Mouse (Mus musculus) hindbrain, embryonic 16.5 days (tissue): ENCODE measurements at regions not wholly inside any gene's neighbourhood (a gene's known extent, or its start where the extent isn't known, plus 50 kb on each side); places are given as distances from the start of the nearest gene placed in this dataset.

Source experiments
- ATAC-seq: fragments of 200-750 bp; cut with Nextera tagmentation; 2 replicates; pipeline ENCODE4 v1.8.0; 2017; ENCODE audit warnings: moderate TSS enrichment, moderate library complexity
- H3K27ac ChIP-seq: fragments of 300-500 bp; sonication (generic); 2 replicates; pipeline ENCODE4 v1.5.1; 2014; ENCODE audit warnings: low read depth, mild to moderate bottlenecking, control low read depth, low read length, moderate library complexity
- H3K27me3 ChIP-seq: fragments of 300-500 bp; sonication (generic); replicated peaks from 2 replicates; pipeline ENCODE4 v1.6.1; 2014; ENCODE audit warnings: low read length; ENCODE audit not compliant: control insufficient read depth, insufficient read depth
- H3K36me3 ChIP-seq: fragments of 300-500 bp; sonication (generic); 2 replicates; pipeline ENCODE4 v1.6.1; 2014; ENCODE audit warnings: mild to moderate bottlenecking, low read length, moderate library complexity, mixed read lengths; ENCODE audit not compliant: control insufficient read depth, insufficient read depth
- H3K4me1 ChIP-seq: fragments of 300-500 bp; sonication (generic); 2 replicates; pipeline ENCODE4 v1.6.1; 2014; ENCODE audit warnings: low read depth, low read length; ENCODE audit not compliant: control insufficient read depth, insufficient read depth
- H3K4me2 ChIP-seq: fragments of 300-500 bp; sonication (generic); 2 replicates; pipeline ENCODE4 v1.6.1; 2014; ENCODE audit warnings: mild to moderate bottlenecking, low read length, control low read depth, moderate library complexity
- H3K4me3 ChIP-seq: fragments of 300-500 bp; sonication (generic); 2 replicates; pipeline ENCODE4 v1.5.1; 2014; ENCODE audit warnings: mild to moderate bottlenecking, low read length, control low read depth, moderate library complexity
- H3K9ac ChIP-seq: fragments of 300-500 bp; sonication (generic); 2 replicates; pipeline ENCODE4 v1.6.1; 2014; ENCODE audit warnings: low read depth, mild to moderate bottlenecking, control low read depth, low read length, moderate library complexity
- H3K9me3 ChIP-seq: fragments of 300-500 bp; sonication (generic); 2 replicates; pipeline ENCODE4 v1.6.1; 2014; ENCODE audit warnings: mild to moderate bottlenecking, low read length, moderate library complexity; ENCODE audit not compliant: control insufficient read depth
- WGBS: fragments of 180-500 bp; shearing (Covaris S2); extraction: QIAGEN DNeasy Blood & Tissue Kit; methylation state at CpG from one replicate; pipeline ENCODE4 v1.1.7; 2014; 5-methylcytosine and 5-hydroxymethylcytosine counted together

DNA sequence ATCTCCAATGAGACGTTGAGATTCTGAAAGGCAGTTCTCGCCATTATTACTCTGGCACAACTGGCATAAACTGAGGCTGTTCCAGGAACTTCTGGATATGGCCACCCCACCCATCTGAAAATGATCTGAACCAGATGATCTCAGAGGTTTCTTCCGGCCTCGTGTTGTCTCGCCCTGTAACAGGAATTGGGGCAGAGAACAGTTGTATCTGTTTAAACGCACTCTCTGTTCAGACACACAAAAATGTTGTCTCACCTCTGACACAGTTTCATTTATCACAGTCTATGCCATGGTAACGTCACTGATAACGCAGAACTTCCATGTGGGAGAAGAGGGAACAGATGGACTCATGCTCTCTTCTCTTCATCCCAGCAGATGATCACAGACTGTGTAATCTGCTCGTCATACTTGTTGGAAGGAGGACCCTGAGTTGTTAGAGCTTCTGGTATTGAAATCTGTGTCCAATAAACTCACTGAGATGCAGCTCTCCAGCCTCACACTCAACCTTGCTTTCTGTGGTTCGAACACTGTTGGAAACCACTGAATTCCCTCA is 63.9 kb upstream of the Sv2b start:
- ATAC-seq: no peak
- 62% methylated on average over 10 of the region's 10 CpGs for WGBS
- Histone ChIP-seq H3K27me3 (no peaks in the 10 kb centered on the region), H3K27ac (no peak overlapping the region), H3K9ac (no peak overlapping the region), H3K4me3 (no peak overlapping the region), H3K9me3 (no peaks in the 10 kb centered on the region), H3K4me1 (no peaks in the 10 kb centered on the region; the same call in 1 of the 2 replicates), H3K36me3 (no peaks in the 10 kb centered on the region), H3K4me2 (no peak overlapping the region)

DNA sequence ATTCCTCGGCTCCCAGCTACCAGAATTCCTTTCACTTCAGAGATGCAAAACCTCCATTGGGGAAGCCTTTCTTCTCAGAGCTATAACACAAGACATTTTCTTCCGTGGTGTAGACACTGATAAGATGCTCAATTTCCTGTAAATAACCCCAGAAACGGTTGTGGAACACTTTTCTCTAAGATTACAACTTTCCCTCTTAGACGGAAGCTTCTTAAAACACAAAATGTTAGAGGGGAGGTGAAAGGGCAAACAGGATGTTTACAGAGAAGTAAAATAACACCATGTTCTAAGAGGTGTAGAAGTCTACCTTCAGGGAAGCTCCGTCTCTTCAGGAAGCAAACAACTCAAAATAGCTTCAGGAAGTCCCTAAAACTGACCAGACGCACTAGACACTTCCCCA is 65.4 kb upstream of the Sv2b start:
- no peak overlapping the region for H3K27ac ChIP-seq
- no peaks in the 10 kb centered on the region for H3K27me3 ChIP-seq
- H3K4me2 ChIP-seq: no peak overlapping the region
- no peaks in the 10 kb centered on the region for H3K9me3 ChIP-seq
- H3K4me3 ChIP-seq: no peak overlapping the region
- H3K9ac ChIP-seq: no peak overlapping the region
- H3K36me3 ChIP-seq: no peaks in the 10 kb centered on the region
- no peak for ATAC-seq
- no peaks in the 10 kb centered on the region; the same call in 1 of the 2 replicates for H3K4me1 ChIP-seq
- WGBS: 83% methylated on average over 6 of the region's 6 CpGs

DNA sequence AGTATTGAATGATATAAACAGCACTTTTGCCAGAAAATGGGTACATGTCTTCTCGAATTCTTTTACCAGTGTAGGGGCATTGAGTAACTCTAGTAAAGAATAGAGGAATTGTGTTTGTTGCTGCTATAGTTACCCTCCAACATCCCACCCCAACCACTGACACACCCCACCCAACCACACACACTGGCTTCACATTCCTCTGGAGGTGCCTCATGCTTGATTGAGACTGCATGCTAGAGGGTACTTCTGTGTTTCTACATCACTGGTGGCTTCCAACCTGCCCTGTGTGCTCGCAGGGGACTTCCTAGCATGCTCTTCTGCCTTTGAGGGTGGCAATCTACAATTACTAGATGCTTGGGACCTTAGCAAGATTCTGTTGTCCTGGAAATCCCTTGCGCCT is 70.5 kb upstream of the Sv2b start:
- ATAC-seq: no peak
- no peak overlapping the region for H3K4me2 ChIP-seq
- no peak overlapping the region for H3K4me3 ChIP-seq
- no peak overlapping the region for H3K27ac ChIP-seq
- no peaks in the 10 kb centered on the region for H3K4me1 ChIP-seq
- H3K9ac ChIP-seq: no peak overlapping the region
- 89% methylated on average over 3 of the region's 3 CpGs for WGBS
- H3K27me3 ChIP-seq: no peaks in the 10 kb centered on the region
- H3K36me3 ChIP-seq: no peaks in the 10 kb centered on the region
- H3K9me3 ChIP-seq: no peaks in the 10 kb centered on the region

DNA sequence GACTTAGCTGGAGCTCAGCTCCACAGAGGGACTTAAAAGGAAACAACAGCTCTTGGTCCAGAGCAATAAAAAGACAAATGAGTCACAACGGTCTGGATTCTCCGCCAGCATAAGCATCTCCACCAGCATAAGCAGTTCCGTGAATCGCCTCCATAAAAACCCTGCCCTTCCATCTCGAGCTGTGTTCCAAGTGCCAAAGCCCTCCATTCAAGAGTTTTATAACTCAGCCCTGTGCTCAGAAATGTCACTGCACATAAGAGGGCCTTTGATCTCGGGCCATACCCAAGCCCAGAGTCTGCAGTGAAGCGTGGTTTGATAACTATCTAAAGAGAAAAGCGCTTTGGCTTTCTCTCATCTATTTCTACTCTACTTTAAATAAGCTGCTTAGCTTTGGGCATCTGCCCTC is 70.8 kb upstream of the Akap13 start:
- H3K9ac ChIP-seq: no peak overlapping the region
- H3K36me3 ChIP-seq: no peaks in the 10 kb centered on the region
- H3K9me3 ChIP-seq: no peaks in the 10 kb centered on the region
- 64% methylated on average over 8 of the region's 8 CpGs for WGBS
- H3K27me3 ChIP-seq: no peaks in the 10 kb centered on the region
- ATAC-seq: no peak
- H3K4me2 ChIP-seq: no peak overlapping the region
- no peak overlapping the region for H3K4me3 ChIP-seq
- no peak overlapping the region for H3K27ac ChIP-seq
- H3K4me1 ChIP-seq: no peaks in the 10 kb centered on the region

DNA sequence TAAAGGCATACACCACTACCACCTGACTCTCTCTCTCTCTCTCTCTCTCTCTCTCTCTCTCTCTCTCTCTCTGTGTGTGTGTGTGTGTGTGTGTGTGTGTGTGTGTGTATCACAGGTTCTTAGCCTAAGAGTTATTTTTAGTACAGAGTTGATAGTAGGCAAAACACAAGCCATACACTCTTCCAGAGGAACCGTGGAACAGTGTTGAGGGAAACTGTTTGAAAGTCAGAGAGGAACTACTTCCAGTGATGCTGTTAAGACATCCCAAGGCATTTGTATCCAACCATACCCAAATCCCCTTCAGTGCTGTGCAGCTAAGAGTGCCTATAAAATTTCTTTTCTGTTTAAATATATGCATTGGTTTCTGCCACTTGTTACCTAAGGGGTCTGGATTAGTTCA is 68.3 kb upstream of the Akap13 start:
- Histone ChIP-seq H3K4me1 (no peaks in the 10 kb centered on the region), H3K36me3 (no peaks in the 10 kb centered on the region), H3K27ac (no peak overlapping the region), H3K9me3 (no peaks in the 10 kb centered on the region), H3K4me3 (no peak overlapping the region), H3K4me2 (no peak overlapping the region), H3K27me3 (no peaks in the 10 kb centered on the region), H3K9ac (no peak overlapping the region)
- no peak for ATAC-seq
- WGBS: 87% methylated on average over 1 of the region's 1 CpGs

DNA sequence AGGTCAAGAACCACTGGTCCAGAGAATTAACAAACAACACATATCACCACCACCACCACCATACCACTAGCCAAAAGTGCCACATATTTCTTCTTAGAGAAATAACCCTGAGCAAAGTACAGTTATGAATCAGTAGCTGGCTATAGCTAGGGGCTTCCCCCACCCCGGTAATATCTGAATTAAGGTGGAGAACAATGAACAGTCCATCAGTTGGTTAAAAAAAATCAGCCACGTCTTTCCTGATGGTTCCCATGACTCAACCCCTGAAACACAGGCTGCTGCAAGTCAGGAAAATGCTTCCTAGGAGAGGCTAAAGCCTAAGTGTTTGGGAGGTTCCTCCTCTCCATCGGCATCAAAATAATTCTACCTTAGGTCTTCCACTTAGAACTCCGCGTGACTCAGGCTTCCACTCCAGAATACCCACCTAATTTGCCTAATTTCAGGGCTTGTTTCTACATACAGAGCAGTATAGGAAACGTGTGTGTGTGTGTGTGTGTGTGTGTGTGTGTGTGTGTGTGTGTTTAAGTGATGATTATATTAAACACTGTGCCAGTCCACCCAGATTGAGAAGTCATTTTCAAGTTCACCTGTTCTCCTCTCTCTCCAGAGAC is 67.4 kb upstream of the Akap13 start:
- Histone ChIP-seq H3K27ac (no peak overlapping the region), H3K4me3 (no peak overlapping the region), H3K27me3 (no peaks in the 10 kb centered on the region), H3K9me3 (no peaks in the 10 kb centered on the region), H3K36me3 (no peaks in the 10 kb centered on the region), H3K9ac (no peak overlapping the region), H3K4me1 (no peaks in the 10 kb centered on the region), H3K4me2 (no peak overlapping the region)
- ATAC-seq: no peak
- WGBS: 77% methylated on average over 6 of the region's 6 CpGs

DNA sequence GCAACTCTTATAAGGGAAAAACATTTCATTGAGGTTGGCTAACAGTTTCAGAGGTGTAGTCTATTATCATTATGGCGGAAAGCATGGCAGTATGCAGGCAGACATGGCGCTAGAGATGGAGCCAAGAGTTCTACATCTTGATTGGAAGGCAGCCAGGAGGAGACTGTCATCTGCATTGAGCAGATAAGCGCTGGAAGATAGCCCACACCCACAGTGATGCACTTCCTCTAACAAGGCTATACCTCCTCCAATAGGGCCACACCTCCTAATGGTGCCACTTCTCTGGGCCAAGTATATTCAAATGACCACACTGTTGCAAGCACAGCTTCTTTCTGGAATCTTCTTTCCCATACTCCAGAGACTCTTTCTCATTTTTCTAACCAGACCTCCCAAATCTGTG is 65.2 kb upstream of the Akap13 start:
- Histone ChIP-seq H3K4me2 (no peak overlapping the region), H3K36me3 (no peaks in the 10 kb centered on the region), H3K9me3 (no peaks in the 10 kb centered on the region), H3K27me3 (no peaks in the 10 kb centered on the region), H3K4me3 (no peak overlapping the region), H3K9ac (no peak overlapping the region), H3K27ac (no peak overlapping the region), H3K4me1 (no peaks in the 10 kb centered on the region)
- no peak for ATAC-seq
- WGBS: 98% methylated on average over 3 of the region's 3 CpGs

DNA sequence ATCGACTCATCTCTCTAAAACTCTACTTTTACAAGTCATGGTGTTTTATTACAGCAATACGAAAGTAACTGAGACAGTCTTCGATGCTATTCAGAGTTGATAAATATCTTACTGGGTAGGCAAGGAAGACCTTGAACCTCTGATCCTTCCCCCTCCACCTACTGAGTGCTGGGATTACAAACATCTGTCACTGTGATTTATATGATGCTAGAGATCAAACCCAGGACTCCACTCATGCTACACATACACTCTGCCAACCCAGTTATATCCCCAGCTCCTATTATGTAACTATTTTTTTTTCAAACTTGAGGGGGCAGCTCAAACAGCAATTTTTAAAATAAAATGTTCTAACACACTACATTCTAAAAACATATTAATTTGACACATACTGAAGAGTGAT is 62.6 kb upstream of the Akap13 start:
- no peaks in the 10 kb centered on the region for H3K4me1 ChIP-seq
- H3K27ac ChIP-seq: no peak overlapping the region
- H3K9ac ChIP-seq: no peak overlapping the region
- H3K4me2 ChIP-seq: no peak overlapping the region
- ATAC-seq: no peak
- H3K9me3 ChIP-seq: no peaks in the 10 kb centered on the region
- 89% methylated on average over 3 of the region's 3 CpGs for WGBS
- H3K36me3 ChIP-seq: no peaks in the 10 kb centered on the region
- H3K4me3 ChIP-seq: no peak overlapping the region
- no peaks in the 10 kb centered on the region for H3K27me3 ChIP-seq

DNA sequence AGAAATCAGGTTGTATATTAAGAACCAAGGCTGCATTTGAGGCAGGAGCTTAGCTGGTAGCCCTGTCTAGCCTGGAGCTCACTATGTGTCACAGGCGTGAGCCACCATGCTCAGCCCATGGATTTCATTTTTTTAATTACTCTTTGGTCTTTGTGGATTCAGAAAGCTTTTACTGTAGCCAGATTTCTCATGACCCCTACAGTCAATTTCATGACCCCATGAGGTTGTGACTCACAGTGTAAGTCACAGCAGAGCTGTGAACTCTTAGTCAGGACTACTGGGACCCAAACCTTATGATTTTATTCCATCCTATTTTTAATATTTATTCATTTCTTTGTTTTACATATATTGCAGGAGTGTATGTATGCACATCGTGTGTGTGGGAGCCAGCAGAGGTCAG is 61.9 kb upstream of the Akap13 start:
- ATAC-seq: no peak
- Histone ChIP-seq H3K9ac (no peak overlapping the region), H3K36me3 (no peaks in the 10 kb centered on the region), H3K27ac (no peak overlapping the region), H3K4me3 (no peak overlapping the region), H3K9me3 (no peaks in the 10 kb centered on the region), H3K4me2 (no peak overlapping the region), H3K27me3 (no peaks in the 10 kb centered on the region), H3K4me1 (no peaks in the 10 kb centered on the region)
- 94% methylated on average over 2 of the region's 2 CpGs for WGBS
